Mouse (Mus musculus) mouse trophoblast stem cell (cell line): ENCODE measurements around the gene Myh2.

Source experiments
- in situ Hi-C, 2 experiments: fragments of 300-500 bp; cut with MseI, MboI; formaldehyde crosslinking; loops; 2 replicates in 1 of 2; 3 replicates in 1 of 2; pipeline ENCODE4 v1.15.1; 2025

Gene Myh2

GRCm38 (mm10) chr11:67170727-67171126, at the start of gene Myh2:
Gene Myh2, plus strand, starts transcription at chr11:67171027.
- in situ Hi-C loops: no loop called here

GRCm38 (mm10) chr11:67124943-67125342, 45.9 kb upstream of the Myh2 start:
- in situ Hi-C loops: loop anchor here in 1 of 2 experiments (25.0 kb wide), 1 partner anchor 512 kb away; no protein-coding TSS in a partner anchor

- in situ Hi-C loops: no loop called here
Measured at GRCm38 (mm10) chr11:67125361-67125760, 45.5 kb upstream of the Myh2 start.

GRCm38 (mm10) chr11:67133526-67133925, 37.3 kb upstream of the Myh2 start:
- in situ Hi-C loops: no loop called here

- in situ Hi-C loops: no loop called here
Measured at GRCm38 (mm10) chr11:67134654-67135053, 36.2 kb upstream of the Myh2 start.

- in situ Hi-C loops: no loop called here
Measured at GRCm38 (mm10) chr11:67135532-67135931, 35.3 kb upstream of the Myh2 start.

- in situ Hi-C loops: no loop called here
Measured at GRCm38 (mm10) chr11:67139556-67139955, 31.3 kb upstream of the Myh2 start.

GRCm38 (mm10) chr11:67140175-67140574, 30.7 kb upstream of the Myh2 start:
- in situ Hi-C loops: no loop called here

- in situ Hi-C loops: no loop called here
Measured at GRCm38 (mm10) chr11:67141031-67141430, 29.8 kb upstream of the Myh2 start.

- in situ Hi-C loops: no loop called here
Measured at GRCm38 (mm10) chr11:67142047-67142446, 28.8 kb upstream of the Myh2 start.

- in situ Hi-C loops: no loop called here
Measured at GRCm38 (mm10) chr11:67143065-67143464, 27.8 kb upstream of the Myh2 start.

GRCm38 (mm10) chr11:67143863-67144498, 26.8 kb upstream of the Myh2 start:
- in situ Hi-C loops: no loop called here

- in situ Hi-C loops: no loop called here
Measured at GRCm38 (mm10) chr11:67144559-67145265, 26.1 kb upstream of the Myh2 start.

GRCm38 (mm10) chr11:67145482-67146408, 25.1 kb upstream of the Myh2 start:
- in situ Hi-C loops: no loop called here

GRCm38 (mm10) chr11:67146409-67147282, 24.2 kb upstream of the Myh2 start:
- in situ Hi-C loops: no loop called here

- in situ Hi-C loops: no loop called here
Measured at GRCm38 (mm10) chr11:67147283-67147921, 23.4 kb upstream of the Myh2 start.

GRCm38 (mm10) chr11:67148286-67149012, 22.4 kb upstream of the Myh2 start:
- in situ Hi-C loops: no loop called here

- in situ Hi-C loops: no loop called here
Measured at GRCm38 (mm10) chr11:67150237-67150636, 20.6 kb upstream of the Myh2 start.

- in situ Hi-C loops: no loop called here
Measured at GRCm38 (mm10) chr11:67151159-67151558, 19.7 kb upstream of the Myh2 start.
